ENCODE assay signal across 10 mouse cellular contexts in genomic region chrX:11734505-11735435, GRCm38 (mm10).
DNase-seq lines count a peak whose midpoint lies in the region; ATAC-seq lines count a peak whose summit lies in the region.
"Had no signal": no experiment of that assay in that cellular context is flagged by ENCODE, and none has a peak within 500 bp of the region (broad histone marks: within the 10 kb centered on the region; RNA-seq: fewer than 3 reads in every experiment).

No protein-coding gene starts in this region.

- no peak overlapping the region for H3K4me2 ChIP-seq in heart, embryonic 15.5 days
- no peak overlapping the region for H3K4me2 ChIP-seq in hindbrain, embryonic 12.5 days (replicated peaks)
- no peak overlapping the region for H3K4me2 ChIP-seq in midbrain, embryonic 16.5 days (ENCODE audit: low read length)
- H3K4me2 ChIP-seq: liver, embryonic 13.5 days had no signal

- intact Hi-C loops in heart, postnatal 36 days (cut with DNase I): no loop called here
- intact Hi-C loops in left cerebral cortex, postnatal 36 days (cut with DNase I): no loop called here

- H3K27ac ChIP-seq in heart, embryonic 15.5 days: peak overlapping the region; percentile 66
- H3K27ac ChIP-seq in hindbrain, embryonic 12.5 days: peak overlapping the region; percentile 8; the same call in 1 of the 2 replicates
- H3K27ac ChIP-seq in midbrain, embryonic 16.5 days (ENCODE audit: low read length): no peak overlapping the region
- H3K27ac ChIP-seq: liver, embryonic 13.5 days had no signal

- no peaks in the 10 kb centered on the region for H3K9me3 ChIP-seq in heart, embryonic 15.5 days (replicated peaks)
- no peaks in the 10 kb centered on the region for H3K9me3 ChIP-seq in hindbrain, embryonic 12.5 days (replicated peaks)
- no peaks in the 10 kb centered on the region for H3K9me3 ChIP-seq in midbrain, embryonic 16.5 days (replicated peaks; ENCODE audit: control insufficient read depth, low read length, poor library complexity, severe bottlenecking)
- H3K9me3 ChIP-seq: liver, embryonic 13.5 days had no signal

- peaks cover 8% of the 10 kb centered on the region; the same call in 1 of the 2 replicates for H3K27me3 ChIP-seq in heart, embryonic 15.5 days
- peaks cover 62% of the 10 kb centered on the region for H3K27me3 ChIP-seq in hindbrain, embryonic 12.5 days
- no peaks in the 10 kb centered on the region; the same call in 1 of the 2 replicates for H3K27me3 ChIP-seq in midbrain, embryonic 16.5 days (ENCODE audit: control insufficient read depth, insufficient read depth, low read depth, low read length)
- H3K27me3 ChIP-seq: CH12.LX; liver, embryonic 13.5 days had no signal

- ATAC-seq in heart, embryonic 15.5 days (replicated peaks; ENCODE audit: insufficient number of reproducible peaks, insufficient read depth, low FRiP score, low read depth): peak; percentile 40
- peak; percentile 81 for ATAC-seq in hindbrain, embryonic 12.5 days (ENCODE audit: low FRiP score)
- peak; percentile 66; the same call in 1 of the 2 replicates for ATAC-seq in midbrain, embryonic 16.5 days

- 33% methylated on average over 27 of the region's 27 CpGs for WGBS in heart, embryonic 15.5 days
- WGBS in hindbrain, embryonic 12.5 days: 28% methylated on average over 27 of the region's 27 CpGs
- WGBS in midbrain, embryonic 16.5 days: 28% methylated on average over 23 of the region's 27 CpGs

- H3K9ac ChIP-seq in heart, embryonic 15.5 days: no peak overlapping the region
- H3K9ac ChIP-seq in hindbrain, embryonic 12.5 days: no peak overlapping the region
- H3K9ac ChIP-seq in midbrain, embryonic 16.5 days (ENCODE audit: low read depth, low read length): no peak overlapping the region
- H3K9ac ChIP-seq: liver, embryonic 13.5 days had no signal

- no peak overlapping the region for H3K4me3 ChIP-seq in heart, embryonic 15.5 days
- no peak overlapping the region for H3K4me3 ChIP-seq in hindbrain, embryonic 12.5 days
- H3K4me3 ChIP-seq in midbrain, embryonic 16.5 days (ENCODE audit: low read depth, low read length): no peak overlapping the region
- H3K4me3 ChIP-seq: liver, embryonic 13.5 days had no signal

- no peak for DNase-seq in heart, postnatal 36 days
- DNase-seq in ZHBTc4 (ENCODE audit: low read depth, low spot score): peak; percentile 23
- no peak for DNase-seq in left cerebral cortex, postnatal 36 days (ENCODE audit: low spot score in 2 of 2)
- DNase-seq in right cerebral cortex, postnatal 4 days: no peak
- no peak for DNase-seq in gastrocnemius, postnatal 10 days
- DNase-seq: liver, embryonic 13.5 days had no signal

- peaks cover 16% of the 10 kb centered on the region for H3K4me1 ChIP-seq in heart, embryonic 15.5 days (replicated peaks)
- peaks cover 16% of the 10 kb centered on the region for H3K4me1 ChIP-seq in hindbrain, embryonic 12.5 days
- no peaks in the 10 kb centered on the region for H3K4me1 ChIP-seq in midbrain, embryonic 16.5 days (ENCODE audit: control insufficient read depth, insufficient read depth, low read length)
- H3K4me1 ChIP-seq: liver, embryonic 13.5 days had no signal

- H3K36me3 ChIP-seq in heart, embryonic 15.5 days: no peaks in the 10 kb centered on the region
- H3K36me3 ChIP-seq in hindbrain, embryonic 12.5 days: no peaks in the 10 kb centered on the region
- no peaks in the 10 kb centered on the region for H3K36me3 ChIP-seq in midbrain, embryonic 16.5 days (ENCODE audit: control insufficient read depth, insufficient read depth, low read length)
- H3K36me3 ChIP-seq: liver, embryonic 13.5 days had no signal
